Mouse (Mus musculus) right cerebral cortex, postnatal 4 days (tissue): ENCODE measurements around the gene Tradd.
A peak's percentile ranks its signal among the peaks of the same experiment; 100 is the strongest.

Experiments used
- DNase-seq: peaks from one replicate; pipeline ENCODE4 v3.0.0-alpha.2; 2022

Tradd gene

GRCm38 (mm10) chr8:105269075-105269458 is 4.7 kb upstream of the Tradd start:
- no peak for DNase-seq

GRCm38 (mm10) chr8:105268342-105269074 is 4.1 kb upstream of the Tradd start:
- peak; percentile 89 for DNase-seq

GRCm38 (mm10) chr8:105266775-105267174 is 2.4 kb upstream of the Tradd start:
- no peak for DNase-seq

- no peak for DNase-seq
These were observed 719 bp upstream of the Tradd start for GRCm38 (mm10) chr8:105265128-105265527.

- DNase-seq: no peak
These were observed 1.0 kb downstream of the Tradd start for GRCm38 (mm10) chr8:105263244-105263912.

GRCm38 (mm10) chr8:105261326-105261980 is 3.0 kb downstream of the Tradd start:
- no peak for DNase-seq

- DNase-seq: no peak
These were observed 3.9 kb downstream of the Tradd start for GRCm38 (mm10) chr8:105260371-105261099.

GRCm38 (mm10) chr8:105259721-105260320 is 4.6 kb downstream of the Tradd start:
- DNase-seq: peak; percentile 83

GRCm38 (mm10) chr8:105258911-105259720 is 5.3 kb downstream of the Tradd start:
- DNase-seq: no peak

GRCm38 (mm10) chr8:105257318-105258114 is 6.9 kb downstream of the Tradd start:
- no peak for DNase-seq

GRCm38 (mm10) chr8:105254966-105255350 is 9.5 kb downstream of the Tradd start, which contains the start of gene B3gnt9:
TSS of gene B3gnt9 (minus strand) at chr8:105255153.
- no peak for DNase-seq

GRCm38 (mm10) chr8:105254152-105254965 is 10.1 kb downstream of the Tradd start:
- DNase-seq: peak; percentile 97

- DNase-seq: peak; percentile 31
These were observed 10.7 kb downstream of the Tradd start for GRCm38 (mm10) chr8:105253766-105254151.

- DNase-seq: no peak
These were observed 11.5 kb downstream of the Tradd start for GRCm38 (mm10) chr8:105252680-105253537.

GRCm38 (mm10) chr8:105251954-105252353 is 12.5 kb downstream of the Tradd start:
- DNase-seq: no peak

GRCm38 (mm10) chr8:105241016-105241415 is 23.4 kb downstream of the Tradd start:
- DNase-seq: no peak

GRCm38 (mm10) chr8:105237442-105238142 is 26.8 kb downstream of the Tradd start:
- DNase-seq: no peak

GRCm38 (mm10) chr8:105235206-105235605 is 29.2 kb downstream of the Tradd start:
- DNase-seq: no peak
